Mouse (Mus musculus) lung, adult 2 months (tissue): ENCODE data around the gene Rnf181. TPM values are rescaled to one million over a fixed set of nuclear protein-coding genes. Genes with fewer than 3 reads are reported as not detected.

Experiments used
- DNase-seq: peaks from one replicate; pipeline ENCODE4 v3.0.0; 2022
- H3K4me1 ChIP-seq: fragments of 200-500 bp; 2 replicates; pipeline ENCODE4 v1.6.1; 2011; ENCODE audit warnings: low read length; ENCODE audit not compliant: control insufficient read depth, insufficient read depth
- H3K4me3 ChIP-seq: fragments of 200-500 bp; replicated peaks from 2 replicates; pipeline ENCODE3; 2011; ENCODE audit warnings: low read depth, mild to moderate bottlenecking, control low read depth, low read length; ENCODE audit errors: extremely low read depth
- CTCF ChIP-seq: fragments of 200-500 bp; IDR thresholded peaks from 2 replicates; pipeline ENCODE4 v1.5.1; 2011; ENCODE audit warnings: mild to moderate bottlenecking, low read length, control low read depth; ENCODE audit not compliant: insufficient read depth
- POLR2A ChIP-seq: fragments of 200-500 bp; IDR thresholded peaks from 2 replicates; pipeline ENCODE4 v1.6.1; 2011; ENCODE audit warnings: low read depth, mild to moderate bottlenecking, control low read depth, low read length, borderline replicate concordance; ENCODE audit errors: extremely low read depth
- WGBS: fragments of 180-500 bp; shearing (Covaris S2); methylation state at CpG from one replicate; pipeline ENCODE4 v1.1.7; 2018; 5-methylcytosine and 5-hydroxymethylcytosine counted together
- polyA plus RNA-seq: library from polyadenylated mRNA; depleted of rRNA; stranded (reverse); fragments of >200 nt; gene quantifications from 2 replicates; pipeline ENCODE4 v1.2.3, GENCODE M21; 2012

Gene Rnf181
- polyA plus RNA-seq, 1 experiment = 123 TPM

DNA sequence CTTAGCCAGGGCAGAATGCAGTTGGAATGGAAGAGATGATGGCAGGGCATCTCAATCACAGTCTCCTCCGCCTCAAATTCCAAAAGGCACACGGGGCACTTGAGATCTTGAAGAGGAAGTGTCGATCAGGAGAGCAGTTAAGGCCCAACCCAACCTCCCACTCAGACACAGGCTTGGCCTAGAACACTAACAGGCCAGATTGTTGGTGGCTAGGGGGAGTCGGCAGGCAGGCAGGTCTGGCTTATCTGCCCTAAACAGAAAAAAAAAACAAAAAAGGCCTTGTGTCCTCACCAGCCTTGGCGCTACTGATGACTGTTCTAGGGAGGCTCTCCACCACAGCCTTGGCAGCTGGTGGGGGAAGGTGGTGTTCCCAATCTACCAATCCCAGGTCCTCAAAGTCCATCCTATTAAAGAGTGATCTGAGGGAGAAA, 5.6 kb downstream of the Rnf181 start:
- DNase-seq = no peak
- TF ChIP-seq POLR2A (no peak), CTCF (no peak)
- peak overlapping the region; percentile 2 for H3K4me3 ChIP-seq
- 29% methylated on average over 5 of the region's 5 CpGs for WGBS
- peaks cover 8% of the 10 kb centered on the region for H3K4me1 ChIP-seq

DNA sequence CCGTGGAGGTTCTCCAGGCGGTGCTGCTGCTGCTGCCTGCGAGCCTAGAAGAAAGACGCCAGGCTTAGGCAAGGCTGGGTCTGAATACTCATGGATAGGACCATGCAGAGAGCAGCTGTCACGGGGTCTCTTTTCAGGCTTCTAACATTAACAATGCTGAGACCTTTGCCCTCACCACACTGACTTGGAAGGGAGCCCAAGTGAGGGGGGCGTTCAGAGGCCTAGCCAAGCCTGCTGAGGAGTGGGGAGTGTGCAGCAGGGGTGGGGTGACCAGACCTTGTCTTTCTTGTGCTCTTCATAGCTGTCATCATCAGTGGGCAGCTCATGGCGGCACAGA, 6.2 kb downstream of the Rnf181 start:
- no peak for DNase-seq
- WGBS = 55% methylated on average over 7 of the region's 7 CpGs
- TF ChIP-seq POLR2A (no peak), CTCF (no peak)
- no peak overlapping the region for H3K4me3 ChIP-seq
- H3K4me1 ChIP-seq = peaks cover 10% of the 10 kb centered on the region

DNA sequence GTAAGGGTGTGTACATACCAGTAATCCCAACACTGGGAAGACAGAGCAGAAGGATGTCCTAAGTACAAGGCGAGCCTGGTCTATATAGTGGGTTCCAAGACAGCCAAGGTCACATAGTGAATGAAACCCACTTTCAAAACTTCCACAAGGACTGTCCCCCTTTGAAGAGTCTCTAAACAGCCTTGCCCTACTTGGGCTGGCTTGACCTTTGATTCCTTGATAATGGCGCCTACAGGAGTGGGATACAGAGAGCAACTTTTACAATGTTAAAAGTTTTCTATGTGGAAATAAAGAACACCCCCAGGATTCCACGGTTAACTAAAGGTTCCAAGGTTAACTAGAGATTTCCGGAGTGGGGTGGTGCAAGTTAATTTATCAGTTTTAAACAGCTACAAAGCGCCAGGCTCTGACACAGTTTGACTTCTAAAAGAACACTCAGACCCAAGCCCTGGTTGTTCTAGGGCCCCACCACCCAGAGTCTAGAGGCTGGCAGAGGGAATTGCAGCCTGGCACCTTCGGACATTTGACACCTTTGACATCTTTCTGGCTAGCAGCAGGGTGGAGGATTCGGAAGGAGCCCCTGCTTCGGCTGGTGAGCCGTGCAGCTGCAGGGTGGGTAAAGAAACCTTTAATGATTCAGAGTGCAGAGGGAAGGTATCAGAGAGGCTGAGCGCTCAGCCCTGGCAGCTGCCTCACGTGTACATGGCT, 6.7 kb downstream of the Rnf181 start:
- Histone ChIP-seq H3K4me3 (no peak overlapping the region), H3K4me1 (peaks cover 10% of the 10 kb centered on the region)
- TF ChIP-seq CTCF = no peak
- TF ChIP-seq POLR2A = no peak
- WGBS = 69% methylated on average over 11 of the region's 11 CpGs
- DNase-seq = no peak

DNA sequence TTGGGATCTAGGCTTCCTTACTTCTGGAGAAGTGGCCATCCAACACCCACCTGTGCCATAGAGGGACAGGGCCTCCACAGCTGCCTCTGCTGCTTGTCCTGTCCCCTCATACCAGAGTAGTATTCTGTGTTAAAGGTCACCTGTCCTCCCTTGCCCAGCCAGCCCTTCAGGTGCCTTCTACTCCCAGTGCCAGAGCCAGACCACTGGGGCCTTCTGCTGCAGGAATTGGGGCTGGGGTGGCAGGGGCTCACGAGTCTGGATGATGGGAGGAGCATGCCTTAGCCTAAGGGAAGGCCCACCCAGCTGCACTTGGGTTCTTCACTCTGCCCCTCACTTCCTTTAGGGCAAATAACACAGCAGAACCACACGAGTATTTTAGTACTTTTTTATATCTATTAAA, 7.4 kb downstream of the Rnf181 start:
- DNase-seq = no peak
- TF ChIP-seq POLR2A = no peak
- TF ChIP-seq CTCF = no peak
- Histone ChIP-seq H3K4me1 (peaks cover 12% of the 10 kb centered on the region), H3K4me3 (no peak overlapping the region)
- 57% methylated on average over 2 of the region's 2 CpGs for WGBS

DNA sequence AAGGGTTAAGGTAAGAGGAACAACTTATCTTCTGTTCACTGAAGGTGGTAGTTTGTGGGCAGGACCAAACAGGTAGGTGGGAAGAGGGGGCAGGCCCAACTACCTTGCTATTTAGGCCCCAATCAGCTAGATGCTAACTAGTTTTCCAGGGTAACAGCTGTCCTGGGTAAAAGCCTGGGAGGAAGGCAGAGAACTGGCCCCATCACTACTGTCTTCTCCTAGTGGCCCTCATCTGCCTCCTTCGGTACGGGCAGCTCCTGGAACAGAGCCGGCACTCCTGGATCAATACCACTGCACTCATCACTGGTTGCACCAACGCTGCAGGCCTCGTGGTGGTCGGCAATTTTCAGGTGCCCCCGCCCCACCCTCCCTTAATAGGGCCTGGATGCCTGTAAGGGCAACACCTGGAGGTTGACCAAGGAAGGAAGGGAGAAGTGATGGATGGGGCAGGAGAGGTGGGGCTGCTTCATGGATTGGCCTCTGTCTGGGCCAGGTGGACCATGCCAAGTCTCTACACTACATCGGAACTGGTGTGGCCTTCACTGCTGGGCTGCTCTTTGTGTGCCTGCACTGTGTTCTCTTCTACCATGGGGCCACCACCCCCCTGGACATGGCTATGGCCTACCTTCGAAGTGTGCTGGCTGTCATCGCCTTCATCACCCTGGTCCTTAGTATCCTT, 8.5 kb downstream of the Rnf181 start:
- WGBS = 85% methylated on average over 10 of the region's 10 CpGs
- Histone ChIP-seq H3K4me1 (peaks cover 12% of the 10 kb centered on the region), H3K4me3 (no peak overlapping the region)
- DNase-seq = no peak
- peak; percentile 14; the same call in 1 of the 2 replicates for TF ChIP-seq POLR2A
- TF ChIP-seq CTCF = no peak

DNA sequence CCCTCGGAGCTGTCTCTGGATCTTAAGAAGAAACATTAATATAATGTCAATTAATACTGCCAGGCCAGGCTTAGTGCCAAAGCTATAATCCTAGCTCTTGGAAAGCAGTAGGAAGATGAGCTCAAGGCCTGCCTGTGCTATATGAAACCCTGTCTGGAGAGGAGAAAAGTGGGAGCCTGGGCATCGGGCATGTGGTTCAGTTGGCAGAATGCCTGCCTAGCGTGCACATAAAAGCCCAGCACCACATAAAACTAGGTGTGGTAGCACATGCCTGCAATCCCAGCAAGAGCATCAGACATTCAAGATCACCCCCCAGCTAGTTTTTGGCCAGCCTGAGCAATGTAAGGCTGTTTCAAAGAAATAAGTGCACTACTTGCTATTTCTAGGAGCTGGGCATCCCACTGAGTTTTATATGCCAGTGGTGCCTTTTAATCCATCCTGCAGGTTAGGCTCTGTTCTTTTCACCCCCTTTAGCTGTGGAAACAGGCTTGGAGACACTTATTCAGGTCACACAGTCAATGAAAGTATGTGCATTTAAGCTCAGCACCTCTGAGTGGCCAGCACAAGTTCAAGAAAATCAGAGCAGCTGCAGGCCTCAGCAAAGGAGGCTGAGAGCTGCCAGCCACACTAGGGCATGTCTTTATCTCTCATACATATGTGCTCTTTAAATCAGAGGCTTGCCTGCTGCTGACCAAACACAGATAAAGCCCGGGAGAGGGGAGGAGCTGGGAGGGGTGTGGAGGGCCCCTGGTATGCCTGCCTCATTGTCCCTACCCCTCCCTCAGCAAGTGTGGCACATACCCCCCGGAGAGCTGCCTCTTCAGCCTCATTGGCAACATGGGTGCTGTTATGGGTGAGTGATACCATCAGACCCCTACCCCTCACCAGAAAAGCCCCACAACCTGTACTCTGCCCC, 9.3 kb downstream of the Rnf181 start:
- DNase-seq = no peak
- Histone ChIP-seq H3K4me3 (no peak overlapping the region), H3K4me1 (peaks cover 12% of the 10 kb centered on the region)
- WGBS = 49% methylated on average over 5 of the region's 5 CpGs
- TF ChIP-seq CTCF = no peak
- TF ChIP-seq POLR2A = no peak

DNA sequence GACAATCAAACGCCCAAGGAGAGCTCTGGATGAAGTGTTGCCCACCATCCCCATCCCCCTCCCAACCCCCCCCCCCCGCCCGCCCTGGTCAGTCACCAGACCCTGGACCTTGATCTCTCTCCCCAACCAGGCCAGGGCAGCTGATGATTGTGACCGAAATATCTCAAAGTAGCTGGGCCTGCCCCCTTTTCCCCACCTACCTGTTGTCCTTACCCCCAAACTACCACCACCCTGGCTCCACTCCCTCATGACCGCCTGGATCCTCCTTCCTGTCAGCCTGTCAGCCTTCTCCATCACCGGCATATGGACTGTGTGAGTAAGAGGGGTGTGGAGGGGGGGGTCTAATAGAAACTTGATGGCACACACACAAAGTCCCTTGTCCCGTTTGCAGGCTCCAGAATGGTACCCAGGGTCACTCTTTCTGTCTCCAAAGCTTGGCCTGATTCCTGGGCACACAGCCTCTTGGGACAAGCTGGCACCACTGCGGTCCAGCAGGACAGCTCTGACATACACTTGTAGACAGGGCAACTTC, 10.7 kb downstream of the Rnf181 start:
- TF ChIP-seq POLR2A = no peak
- TF ChIP-seq CTCF = no peak
- DNase-seq = no peak
- peak overlapping the region; percentile 89 for H3K4me3 ChIP-seq
- WGBS = 34% methylated on average over 7 of the region's 8 CpGs
- peaks cover 8% of the 10 kb centered on the region for H3K4me1 ChIP-seq

DNA sequence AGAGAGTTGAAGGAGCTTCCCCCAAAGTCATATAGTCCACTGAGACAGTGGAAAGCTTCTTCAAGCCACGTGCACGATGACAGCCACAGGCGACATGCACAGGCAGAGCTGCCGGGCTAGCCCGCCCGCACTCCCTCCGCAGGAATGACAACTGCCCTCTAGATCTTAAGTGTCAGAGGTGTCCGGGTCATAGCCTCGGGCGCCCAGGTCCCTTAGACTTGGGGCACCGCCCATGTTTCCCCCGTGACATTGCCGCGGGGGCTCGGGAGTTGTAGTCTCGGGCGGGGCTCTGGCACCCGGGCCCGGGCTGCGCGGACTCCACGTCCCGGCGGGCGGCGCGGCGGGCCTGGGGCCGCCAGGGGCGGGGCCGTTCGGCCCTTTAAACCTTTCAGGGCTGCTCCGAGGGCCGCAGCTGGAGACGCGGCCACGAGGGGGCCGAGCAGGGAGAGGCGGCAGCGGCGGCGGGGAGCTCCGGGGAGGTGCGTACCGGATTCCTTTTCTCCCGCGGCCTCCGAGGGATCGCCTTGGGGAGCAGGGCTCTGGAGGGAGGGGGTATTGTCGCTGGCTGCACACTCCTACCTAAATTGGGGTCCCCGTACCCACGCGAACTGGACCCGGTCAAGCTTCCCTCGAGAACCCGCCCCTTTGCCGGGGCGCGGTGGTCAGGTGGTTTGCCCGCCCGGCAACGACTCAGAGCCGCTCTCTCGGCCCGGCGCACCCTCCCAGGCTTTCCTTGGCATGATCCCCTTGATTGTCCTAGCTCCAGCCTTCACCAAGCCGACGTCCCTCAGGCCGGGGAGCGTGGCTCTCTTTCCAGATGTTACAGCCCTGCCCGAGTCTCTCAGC, 11.5 kb downstream of the Rnf181 start, which contains the start of gene Tmem150a:
TSS of gene Tmem150a (plus strand) at position 382 of the 846 bp plus-strand sequence.
- TF ChIP-seq CTCF (no peak), POLR2A (peak; percentile 41; the same call in 1 of the 2 replicates)
- peak within 1 kb of the TSS; percentile 89 for H3K4me3 ChIP-seq
- under 1% methylated on average over 71 of the region's 71 CpGs for WGBS
- peaks cover 7% of the 10 kb centered on the region for H3K4me1 ChIP-seq
- DNase-seq = peak; percentile 79
